12 mouse cellular contexts compared by ENCODE assay signal in the genomic region with DNA sequence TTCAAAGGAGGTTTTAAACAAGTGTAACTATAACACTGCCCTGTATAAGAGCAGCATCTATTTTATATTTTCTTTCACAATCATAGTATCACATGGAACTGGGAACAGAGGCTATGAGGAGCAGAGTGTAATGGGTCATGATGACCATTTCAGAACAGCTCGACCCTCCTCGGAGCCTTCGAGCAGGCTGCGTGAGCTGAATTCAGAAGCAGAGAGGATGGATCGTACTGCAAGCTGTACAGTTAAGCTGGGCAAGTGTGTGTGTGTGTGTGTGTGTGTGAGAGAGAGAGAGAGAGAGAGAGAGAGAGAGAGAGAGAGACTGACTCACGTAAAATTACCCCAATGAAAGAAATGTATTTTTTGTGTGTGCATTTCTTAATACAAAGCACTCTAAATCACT.
"Had no signal": no experiment of that assay in that cellular context is flagged by ENCODE, and none has a peak within 500 bp of the region (broad histone marks: within the 10 kb centered on the region; RNA-seq: fewer than 3 reads in every experiment).

No protein-coding gene starts in this region.

- H3K27me3 ChIP-seq: limb, embryonic 13.5 days had no signal

- H3K4me1 ChIP-seq: limb, embryonic 13.5 days had no signal

- H3K4me3 ChIP-seq: limb, embryonic 13.5 days had no signal

- H3K4me2 ChIP-seq: limb, embryonic 13.5 days had no signal

- ATAC-seq: intestine, postnatal 0 days had no signal

- DNase-seq: kidney, adult 8-10 months; kidney, postnatal 36 days; left cerebral cortex, postnatal 4 days; lung, adult 18-20 months; right cerebral cortex, postnatal 4 days; spleen, adult 18-20 months; thymus, adult 18-20 months; thymus, postnatal 14 days had no signal

- H3K9ac ChIP-seq: limb, embryonic 13.5 days; liver, embryonic 14.5 days had no signal

- H3K27ac ChIP-seq: kidney, postnatal 0 days; limb, embryonic 13.5 days; liver, embryonic 14.5 days had no signal

- H3K9me3 ChIP-seq: limb, embryonic 13.5 days had no signal

- H3K36me3 ChIP-seq: limb, embryonic 13.5 days had no signal
